Mouse (Mus musculus): ENCODE results near the gene Hsd11b1. TPM values are rescaled to one million over a fixed set of nuclear protein-coding genes. Genes with fewer than 3 reads are reported as not detected.

The Hsd11b1 gene
- polyA plus RNA-seq, 1 experiment = not detected

DNA sequence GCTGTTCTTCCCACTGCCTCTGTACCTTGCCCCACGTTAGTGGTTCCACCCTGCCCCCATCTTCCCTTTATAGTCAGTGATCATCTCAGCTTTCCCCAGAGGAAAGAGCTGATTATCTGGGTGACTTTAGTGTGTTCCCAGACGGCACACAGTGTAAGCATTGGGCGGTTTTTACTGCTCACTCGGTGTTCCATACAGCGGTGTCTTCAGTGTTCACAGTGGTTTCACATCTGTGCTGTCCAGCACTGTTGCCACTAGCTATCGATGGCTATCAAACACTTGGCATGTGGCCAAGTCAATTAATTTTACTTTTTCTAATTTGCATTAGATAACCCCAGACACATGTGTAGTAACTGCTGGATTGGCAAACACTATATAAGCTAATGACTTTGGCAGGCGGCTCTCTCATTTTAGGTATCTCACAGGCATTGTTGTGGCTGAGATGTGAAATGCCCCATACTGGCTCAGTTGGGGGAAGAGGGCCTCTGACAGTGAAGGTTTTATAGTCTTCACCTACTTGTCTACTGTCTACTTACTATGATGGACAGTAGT lies 20.4 kb upstream of the Hsd11b1 start:
- Histone ChIP-seq H3K36me3 (ENCODE audit: control insufficient read depth, insufficient read depth, low read length, poor library complexity, severe bottlenecking) (no peaks in the 10 kb centered on the region), H3K4me1 (ENCODE audit: control insufficient read depth, insufficient read depth, low read length) (no peaks in the 10 kb centered on the region), H3K4me3 (ENCODE audit: low read depth, low read length) (no peak overlapping the region), H3K27ac (ENCODE audit: insufficient read depth, low read length) (no peak overlapping the region), H3K9ac (ENCODE audit: low read depth, poor library complexity, severe bottlenecking) (no peak overlapping the region), H3K27me3 (ENCODE audit: control insufficient read depth, insufficient read depth, low read length, poor library complexity, severe bottlenecking) (no peaks in the 10 kb centered on the region), H3K9me3 (replicated peaks; ENCODE audit: control insufficient read depth, insufficient read depth, low read length, poor library complexity, severe bottlenecking) (no peaks in the 10 kb centered on the region)
- TF ChIP-seq CTCF (IDR thresholded peaks at IDR 0.05; ENCODE audit: low read depth, low read length) (no peak), POLR2A (IDR thresholded peaks at IDR 0.05; ENCODE audit: insufficient read depth, low read length) (no peak), EP300 (IDR thresholded peaks at IDR 0.05; ENCODE audit: insufficient read depth, low read depth, low read length) (no peak)

DNA sequence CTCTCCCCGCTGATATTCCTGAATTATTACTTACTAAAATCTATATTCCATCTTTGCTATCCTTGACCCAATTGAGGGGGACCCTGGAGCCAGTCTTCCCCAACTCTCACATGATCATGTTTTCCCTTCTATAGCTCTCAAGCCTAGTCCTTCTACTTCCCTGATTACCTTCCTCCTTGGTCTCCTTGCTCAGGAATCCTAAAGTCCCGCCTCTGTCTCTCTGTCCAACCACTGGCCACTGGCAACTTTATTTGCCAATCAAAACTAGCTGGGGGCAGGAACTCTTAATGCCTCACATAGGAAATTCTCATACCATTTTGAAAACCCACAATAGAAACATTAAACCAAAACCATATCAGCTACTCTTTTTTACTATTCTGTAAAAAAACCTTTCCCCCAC lies 17.5 kb upstream of the Hsd11b1 start:
- no peaks in the 10 kb centered on the region for H3K4me1 ChIP-seq (ENCODE audit: control insufficient read depth, insufficient read depth, low read length)
- no peak overlapping the region for H3K27ac ChIP-seq (ENCODE audit: insufficient read depth, low read length)
- H3K9ac ChIP-seq (ENCODE audit: low read depth, poor library complexity, severe bottlenecking) = no peak overlapping the region
- no peak overlapping the region for H3K4me3 ChIP-seq (ENCODE audit: low read depth, low read length)
- H3K9me3 ChIP-seq (replicated peaks; ENCODE audit: control insufficient read depth, insufficient read depth, low read length, poor library complexity, severe bottlenecking) = no peaks in the 10 kb centered on the region
- H3K27me3 ChIP-seq (ENCODE audit: control insufficient read depth, insufficient read depth, low read length, poor library complexity, severe bottlenecking) = no peaks in the 10 kb centered on the region
- no peaks in the 10 kb centered on the region for H3K36me3 ChIP-seq (ENCODE audit: control insufficient read depth, insufficient read depth, low read length, poor library complexity, severe bottlenecking)
- no peak for TF ChIP-seq CTCF (IDR thresholded peaks at IDR 0.05; ENCODE audit: low read depth, low read length)

DNA sequence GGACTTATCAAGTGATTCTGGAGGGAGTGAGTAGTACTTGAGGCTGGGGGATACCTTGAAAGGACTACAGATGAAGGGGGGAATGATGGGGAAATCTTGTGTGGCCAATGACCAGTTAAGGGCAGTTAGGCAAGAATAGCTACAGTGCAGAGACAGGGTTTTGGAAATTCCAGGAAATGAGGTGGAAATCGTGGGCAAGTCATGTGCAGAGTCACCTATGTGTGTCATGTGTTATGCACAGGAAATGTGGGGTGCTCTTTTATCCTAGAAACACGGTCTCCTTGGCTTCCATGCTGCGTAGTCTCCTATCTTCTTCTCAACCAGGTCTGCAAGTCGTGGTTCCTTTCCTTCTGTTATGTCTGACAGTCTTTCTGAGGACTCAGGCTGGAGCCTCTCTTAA lies 15.6 kb upstream of the Hsd11b1 start:
- Histone ChIP-seq H3K9me3 (replicated peaks; ENCODE audit: control insufficient read depth, insufficient read depth, low read length, poor library complexity, severe bottlenecking) (no peaks in the 10 kb centered on the region), H3K9ac (ENCODE audit: low read depth, poor library complexity, severe bottlenecking) (no peak overlapping the region), H3K27ac (ENCODE audit: insufficient read depth, low read length) (no peak overlapping the region), H3K4me1 (ENCODE audit: control insufficient read depth, insufficient read depth, low read length) (no peaks in the 10 kb centered on the region), H3K4me3 (ENCODE audit: low read depth, low read length) (no peak overlapping the region), H3K27me3 (ENCODE audit: control insufficient read depth, insufficient read depth, low read length, poor library complexity, severe bottlenecking) (no peaks in the 10 kb centered on the region), H3K36me3 (ENCODE audit: control insufficient read depth, insufficient read depth, low read length, poor library complexity, severe bottlenecking) (no peaks in the 10 kb centered on the region)
- no peak for TF ChIP-seq CTCF (IDR thresholded peaks at IDR 0.05; ENCODE audit: low read depth, low read length)
- no peak for TF ChIP-seq POLR2A (IDR thresholded peaks at IDR 0.05; ENCODE audit: insufficient read depth, low read length)
- TF ChIP-seq EP300 (IDR thresholded peaks at IDR 0.05; ENCODE audit: insufficient read depth, low read depth, low read length) = no peak

DNA sequence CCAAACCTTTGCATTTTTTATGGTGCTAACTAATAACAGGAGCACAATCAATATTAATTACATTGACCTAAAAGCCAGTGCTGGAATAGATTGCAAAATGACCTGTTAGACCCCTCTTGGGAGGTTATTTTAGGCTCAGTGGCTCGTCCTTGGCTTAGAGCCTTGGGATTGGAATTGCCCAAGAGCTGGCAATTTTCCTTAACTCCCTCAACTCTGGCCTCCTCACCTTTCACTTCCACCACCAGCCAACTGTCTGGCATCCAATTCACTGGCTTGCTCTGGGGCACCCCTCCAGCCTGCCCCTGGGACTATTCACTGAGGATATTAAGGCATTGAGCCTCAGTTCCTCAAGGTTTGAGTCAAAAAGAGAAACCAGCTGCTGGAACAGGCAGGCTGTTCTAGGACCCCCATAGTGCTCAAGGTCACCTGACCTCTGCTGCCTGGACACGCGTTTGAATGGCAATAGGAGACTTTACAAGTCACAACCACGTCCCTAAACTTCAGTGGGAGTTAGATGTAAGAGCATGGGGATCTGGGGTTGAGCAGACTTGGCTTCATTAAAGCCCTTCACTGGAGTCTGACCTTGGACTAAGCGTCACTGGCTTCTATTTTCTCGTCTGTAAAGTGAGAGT lies 14.7 kb upstream of the Hsd11b1 start:
- no peaks in the 10 kb centered on the region for H3K36me3 ChIP-seq (ENCODE audit: control insufficient read depth, insufficient read depth, low read length, poor library complexity, severe bottlenecking)
- no peak overlapping the region for H3K9ac ChIP-seq (ENCODE audit: low read depth, poor library complexity, severe bottlenecking)
- TF ChIP-seq POLR2A (IDR thresholded peaks at IDR 0.05; ENCODE audit: insufficient read depth, low read length) (no peak), CTCF (IDR thresholded peaks at IDR 0.05; ENCODE audit: low read depth, low read length) (no peak), EP300 (IDR thresholded peaks at IDR 0.05; ENCODE audit: insufficient read depth, low read depth, low read length) (no peak)
- H3K4me3 ChIP-seq (ENCODE audit: low read depth, low read length) = no peak overlapping the region
- H3K4me1 ChIP-seq (ENCODE audit: control insufficient read depth, insufficient read depth, low read length) = no peaks in the 10 kb centered on the region
- H3K9me3 ChIP-seq (replicated peaks; ENCODE audit: control insufficient read depth, insufficient read depth, low read length, poor library complexity, severe bottlenecking) = no peaks in the 10 kb centered on the region
- H3K27me3 ChIP-seq (ENCODE audit: control insufficient read depth, insufficient read depth, low read length, poor library complexity, severe bottlenecking) = no peaks in the 10 kb centered on the region
- no peak overlapping the region for H3K27ac ChIP-seq (ENCODE audit: insufficient read depth, low read length)

DNA sequence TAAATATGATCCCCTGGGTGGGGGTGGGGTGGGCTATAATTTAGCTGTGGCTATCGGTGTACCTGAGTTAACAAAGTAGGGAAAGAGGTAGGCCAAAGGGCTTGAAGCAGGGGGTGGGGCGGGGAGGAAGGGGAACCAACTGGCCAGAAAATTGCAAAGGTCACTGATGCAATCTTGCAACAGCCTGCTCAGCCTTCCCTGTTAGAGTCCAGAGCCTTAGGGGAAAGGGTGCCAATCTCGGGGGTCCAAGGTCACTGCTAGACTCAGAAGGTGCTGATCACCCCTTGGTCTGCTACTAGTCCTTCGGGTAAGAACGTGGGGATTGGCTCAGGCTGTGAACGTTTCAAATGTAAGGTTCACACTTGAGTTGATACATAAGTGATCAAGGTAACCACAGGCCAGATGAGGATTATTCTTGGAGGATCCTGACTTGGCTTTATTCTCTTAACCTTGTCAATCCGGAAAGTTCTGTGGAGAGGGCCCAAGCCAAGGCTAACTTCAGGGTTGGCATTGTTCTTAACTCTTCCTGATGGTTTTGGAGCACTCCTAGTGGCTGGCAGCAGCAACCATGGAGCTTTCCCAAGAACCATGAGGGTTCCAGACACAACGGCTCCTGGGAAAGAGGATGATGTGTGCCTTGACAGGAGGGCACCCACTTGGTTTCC lies 10.7 kb upstream of the Hsd11b1 start:
- H3K27me3 ChIP-seq (ENCODE audit: control insufficient read depth, insufficient read depth, low read length, poor library complexity, severe bottlenecking) = no peaks in the 10 kb centered on the region
- no peak overlapping the region for H3K4me3 ChIP-seq (ENCODE audit: low read depth, low read length)
- H3K4me1 ChIP-seq (ENCODE audit: control insufficient read depth, insufficient read depth, low read length) = no peaks in the 10 kb centered on the region
- H3K27ac ChIP-seq (ENCODE audit: insufficient read depth, low read length) = no peak overlapping the region
- no peak overlapping the region for H3K9ac ChIP-seq (ENCODE audit: low read depth, poor library complexity, severe bottlenecking)
- no peaks in the 10 kb centered on the region for H3K36me3 ChIP-seq (ENCODE audit: control insufficient read depth, insufficient read depth, low read length, poor library complexity, severe bottlenecking)
- no peaks in the 10 kb centered on the region for H3K9me3 ChIP-seq (replicated peaks; ENCODE audit: control insufficient read depth, insufficient read depth, low read length, poor library complexity, severe bottlenecking)
- TF ChIP-seq EP300 (IDR thresholded peaks at IDR 0.05; ENCODE audit: insufficient read depth, low read depth, low read length) = no peak
- no peak for TF ChIP-seq CTCF (IDR thresholded peaks at IDR 0.05; ENCODE audit: low read depth, low read length)
- no peak for TF ChIP-seq POLR2A (IDR thresholded peaks at IDR 0.05; ENCODE audit: insufficient read depth, low read length)

DNA sequence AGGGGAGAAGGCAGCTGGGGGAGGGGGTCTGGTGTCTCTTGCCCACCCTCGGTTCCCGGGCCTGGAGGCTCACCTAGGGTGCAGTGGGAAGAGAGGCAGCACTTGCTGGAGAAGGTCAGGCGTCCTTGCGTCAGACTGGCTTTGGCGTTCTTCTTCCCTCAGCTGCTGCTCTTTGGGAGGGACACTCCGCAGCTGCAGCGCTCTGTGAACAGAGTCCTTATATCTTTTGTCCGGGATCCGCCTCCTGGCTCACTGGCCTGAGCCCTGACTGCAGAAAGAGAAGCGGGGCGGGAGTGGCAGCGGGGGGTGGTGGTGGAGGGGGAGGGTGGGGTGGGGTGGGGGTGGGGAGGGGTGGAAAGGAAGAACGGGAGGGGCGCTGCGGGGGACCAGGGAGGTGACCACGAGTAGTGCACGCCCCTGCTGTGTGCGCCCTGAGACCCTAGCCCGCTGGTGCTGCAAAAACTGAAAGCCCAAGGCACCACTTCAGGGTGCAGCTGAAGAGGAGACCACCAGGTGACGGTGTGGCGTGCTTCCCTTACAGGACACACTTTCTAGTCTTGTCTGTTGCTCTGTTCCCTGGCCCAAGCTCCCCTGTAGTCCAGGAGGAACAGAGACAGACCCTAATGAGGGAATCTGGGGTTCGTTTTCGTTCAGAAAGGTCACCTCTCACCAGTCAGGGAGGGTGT lies 9.2 kb upstream of the Hsd11b1 start, which contains the start of gene G0s2:
TSS of gene G0s2 (minus strand) at position 302 of the 686 bp plus-strand sequence.
- Histone ChIP-seq H3K27me3 (ENCODE audit: control insufficient read depth, insufficient read depth, low read length, poor library complexity, severe bottlenecking) (no peaks in the 10 kb centered on the region), H3K9ac (ENCODE audit: low read depth, poor library complexity, severe bottlenecking) (peak within 1 kb of the TSS; percentile 12; the same call in 1 of the 2 replicates), H3K4me1 (ENCODE audit: control insufficient read depth, insufficient read depth, low read length) (no peaks in the 10 kb centered on the region), H3K36me3 (ENCODE audit: control insufficient read depth, insufficient read depth, low read length, poor library complexity, severe bottlenecking) (no peaks in the 10 kb centered on the region), H3K27ac (ENCODE audit: insufficient read depth, low read length) (no peak within 1 kb of the TSS), H3K9me3 (replicated peaks; ENCODE audit: control insufficient read depth, insufficient read depth, low read length, poor library complexity, severe bottlenecking) (no peaks in the 10 kb centered on the region), H3K4me3 (ENCODE audit: low read depth, low read length) (peak within 1 kb of the TSS; percentile 59)
- TF ChIP-seq POLR2A (IDR thresholded peaks at IDR 0.05; ENCODE audit: insufficient read depth, low read length) (no peak), CTCF (IDR thresholded peaks at IDR 0.05; ENCODE audit: low read depth, low read length) (peak; percentile 37), EP300 (IDR thresholded peaks at IDR 0.05; ENCODE audit: insufficient read depth, low read depth, low read length) (no peak)

Data from ES-Bruce4 (cell line).